Mouse (Mus musculus): ENCODE data around the gene Il18r1. TPM values are rescaled to one million over a fixed set of nuclear protein-coding genes. Genes with fewer than 3 reads are reported as not detected.

The Il18r1 gene
- polyA plus RNA-seq, 1 experiment from 2014 or later, result not detected

Other genes starting within 250 kb of the Il18r1 start
- 0.80 and 0.83 TPM in 2 replicates for gene Il1r1, start 240.5 kb upstream of the Il18r1 start, polyA plus RNA-seq (2015; fragmentation: Nextera tagmentation; extraction: Ambion mirVana)
- 0.68 and 1.1 TPM in 2 replicates for gene Il1rl2, start 140.9 kb upstream of the Il18r1 start, polyA plus RNA-seq (2015; fragmentation: Nextera tagmentation; extraction: Ambion mirVana)
- gene Il1rl1, start 36.0 kb upstream of the Il18r1 start, polyA plus RNA-seq (2015; fragmentation: Nextera tagmentation; extraction: Ambion mirVana), result 0.04 and 0.06 TPM in 2 replicates
- gene Il18rap, start 49.8 kb downstream of the Il18r1 start, polyA plus RNA-seq (2015; fragmentation: Nextera tagmentation; extraction: Ambion mirVana), result 0.09 and 0.15 TPM in 2 replicates
- not detected in 2 replicates for gene Slc9a4, start 114.5 kb downstream of the Il18r1 start, polyA plus RNA-seq (2015; fragmentation: Nextera tagmentation; extraction: Ambion mirVana)
- gene Slc9a2, start 215.0 kb downstream of the Il18r1 start, polyA plus RNA-seq (2015; fragmentation: Nextera tagmentation; extraction: Ambion mirVana), result 0.45 and 0.46 TPM in 2 replicates

All from midbrain, embryonic 15.5 days (tissue).